Mouse (Mus musculus) ES-E14 (cell line): Measurements from ENCODE around the gene Lclat1. TPM values are rescaled to one million over a fixed set of nuclear protein-coding genes. Genes with fewer than 3 reads are reported as not detected.

Experiments
- DNase-seq: peaks from one replicate; pipeline ENCODE4 v3.0.0-alpha.2; 2013; ENCODE audit warnings: low read depth, low spot score
- H3K27ac ChIP-seq: 2 replicates; pipeline ENCODE4 v1.5.1; 2012; ENCODE audit warnings: low read depth, mild to moderate bottlenecking, low read length, moderate library complexity, mixed read lengths; ENCODE audit not compliant: poor library complexity, insufficient read depth, severe bottlenecking
- H3K36me3 ChIP-seq: 2 replicates; pipeline ENCODE4 v1.6.1; 2012; ENCODE audit warnings: mild to moderate bottlenecking, low read length, moderate library complexity, mixed read lengths; ENCODE audit not compliant: control insufficient read depth, poor library complexity, insufficient read depth, severe bottlenecking
- H3K4me1 ChIP-seq, 2 experiments: fragments of 150-350 bp in 1 of 2; sonication (generic) in 1 of 2; 2 replicates each; pipeline ENCODE4 v1.6.1; 2012; ENCODE audit warnings: low read length in 2 of 2, mild to moderate bottlenecking in 1 of 2, mixed read lengths in 1 of 2; ENCODE audit not compliant: control insufficient read depth in 2 of 2, insufficient read depth in 2 of 2, poor library complexity in 1 of 2
- H3K4me3 ChIP-seq, 2 experiments: fragments of 150-350 bp in 1 of 2; sonication (generic) in 1 of 2; 2 replicates each; pipeline ENCODE4 v1.5.1; 2012; ENCODE audit warnings: low read length in 2 of 2, low read depth in 1 of 2, mild to moderate bottlenecking in 1 of 2, mixed read lengths in 1 of 2; ENCODE audit not compliant: insufficient read depth in 1 of 2, poor library complexity in 1 of 2, severe bottlenecking in 1 of 2
- H3K9ac ChIP-seq: 2 replicates; pipeline ENCODE4 v1.6.1; 2012; ENCODE audit warnings: low read depth, mild to moderate bottlenecking, low read length, mixed read lengths; ENCODE audit not compliant: poor library complexity, insufficient read depth, severe bottlenecking
- H3K9me3 ChIP-seq: fragments of 150-350 bp; sonication (generic); 2 replicates; pipeline ENCODE4 v1.6.1; 2012; ENCODE audit warnings: low read depth, mild to moderate bottlenecking, low read length; ENCODE audit not compliant: control insufficient read depth, insufficient read depth
- CHD2 ChIP-seq: IDR thresholded peaks from 2 replicates; pipeline ENCODE4 v1.6.1; 2014; ENCODE audit warnings: mild to moderate bottlenecking, low read depth, low read length, inconsistent platforms
- HCFC1 ChIP-seq: IDR thresholded peaks from 2 replicates; pipeline ENCODE4 v1.6.1; 2012; ENCODE audit warnings: low read length, inconsistent platforms, borderline replicate concordance; ENCODE audit not compliant: insufficient read depth
- MAFK ChIP-seq: IDR thresholded peaks from 2 replicates; pipeline ENCODE4 v1.6.1; 2014; ENCODE audit warnings: mild to moderate bottlenecking, low read depth, low read length, inconsistent platforms; ENCODE audit not compliant: insufficient read depth
- ZC3H11A ChIP-seq: IDR thresholded peaks from 2 replicates; pipeline ENCODE4 v1.6.1; 2012; ENCODE audit warnings: low read depth, mild to moderate bottlenecking, inconsistent platforms, low read length, borderline replicate concordance
- ZNF384 ChIP-seq: IDR thresholded peaks from 2 replicates; pipeline ENCODE4 v1.6.1; 2012; ENCODE audit warnings: low read depth, low read length, inconsistent platforms
- in situ Hi-C, 2 experiments: fragments of 600-800 bp; cut with MboI; formaldehyde crosslinking; loops; one replicate each; pipeline ENCODE4 v1.15.1; 2025; ENCODE audit warnings: low sequenced_read_pairs in 2 of 2, inconsistent platforms in 1 of 2; ENCODE audit not compliant: unreplicated experiment in 2 of 2
- total RNA-seq: library from RNA; depleted of rRNA; stranded (reverse); fragments of 300-350 nt; gene quantifications from 2 replicates; pipeline ENCODE4 v1.2.3, GENCODE M21; 2012

Lclat1 gene
- total RNA-seq, 1 experiment, result 8.6 TPM

- Histone ChIP-seq H3K36me3 (no peaks in the 10 kb centered on the region), H3K4me3 (no peak overlapping the region), H3K9ac (no peak overlapping the region), H3K4me1 (no peaks in the 10 kb centered on the region), H3K9me3 (no peaks in the 10 kb centered on the region), H3K27ac (no peak overlapping the region)
- TF ChIP-seq CHD2 (no peak), HCFC1 (no peak), ZNF384 (no peak), ZC3H11A (no peak), MAFK (no peak)
- no peak for DNase-seq
- in situ Hi-C loops, result loop anchor here in 1 of 2 experiments (25.0 kb wide), 1 partner anchor 315 kb away; no protein-coding TSS in a partner anchor
Observed at GRCm38 (mm10) chr17:73177079-73177478, 69.3 kb downstream of the Lclat1 start.

GRCm38 (mm10) chr17:73186929-73187328, 79.1 kb downstream of the Lclat1 start:
- no peaks in the 10 kb centered on the region for H3K36me3 ChIP-seq
- H3K27ac ChIP-seq, result no peak overlapping the region
- in situ Hi-C loops, result loop anchor here in 1 of 2 experiments (25.0 kb wide), 1 partner anchor 325 kb away; no protein-coding TSS in a partner anchor
- no peak for TF ChIP-seq ZC3H11A
- no peak for TF ChIP-seq CHD2
- TF ChIP-seq HCFC1, result no peak
- no peak for TF ChIP-seq ZNF384
- no peak for TF ChIP-seq MAFK
- peaks cover 0 to 2% of the 10 kb centered on the region in 2 experiments; a peak in 1 of 4 replicates for H3K4me1 ChIP-seq
- DNase-seq, result no peak
- no peak overlapping the region for H3K9ac ChIP-seq
- H3K9me3 ChIP-seq, result no peaks in the 10 kb centered on the region
- no peak overlapping the region for H3K4me3 ChIP-seq

- H3K27ac ChIP-seq, result no peak overlapping the region
- TF ChIP-seq ZC3H11A (no peak), MAFK (no peak), ZNF384 (no peak), CHD2 (no peak)
- no peak overlapping the region for H3K9ac ChIP-seq
- in situ Hi-C loops, result loop anchor here in 1 of 2 experiments (25.0 kb wide), 1 partner anchor 332 kb away; no protein-coding TSS in a partner anchor
- H3K36me3 ChIP-seq, result no peaks in the 10 kb centered on the region
- H3K4me1 ChIP-seq, result peaks cover 0 to 2% of the 10 kb centered on the region in 2 experiments; a peak in 1 of 4 replicates
- H3K4me3 ChIP-seq, result no peak overlapping the region
- DNase-seq, result no peak
- H3K9me3 ChIP-seq, result no peaks in the 10 kb centered on the region
Observed at GRCm38 (mm10) chr17:73194146-73194545, 86.4 kb downstream of the Lclat1 start.

- Histone ChIP-seq H3K4me3 (no peak overlapping the region), H3K36me3 (no peaks in the 10 kb centered on the region), H3K27ac (no peak overlapping the region), H3K9ac (no peak overlapping the region), H3K9me3 (no peaks in the 10 kb centered on the region), H3K4me1 (peaks cover 0 to 2% of the 10 kb centered on the region in 2 experiments; a peak in 1 of 4 replicates)
- in situ Hi-C loops, result loop anchor here in 1 of 2 experiments (25.0 kb wide), 1 partner anchor 332 kb away; no protein-coding TSS in a partner anchor
- TF ChIP-seq MAFK (no peak), HCFC1 (no peak), ZC3H11A (no peak), CHD2 (no peak), ZNF384 (no peak)
- no peak for DNase-seq
Observed at GRCm38 (mm10) chr17:73194575-73194974, 86.8 kb downstream of the Lclat1 start.
